Mouse (Mus musculus): ENCODE results near the gene Cacna1d. TPM values are rescaled to one million over a fixed set of nuclear protein-coding genes. Genes with fewer than 3 reads are reported as not detected.
A peak's percentile ranks its signal among the peaks of the same experiment; 100 is the strongest.

Cacna1d gene
- polyA plus RNA-seq, 1 experiment from 2014 or later = 0.38 TPM

DNA sequence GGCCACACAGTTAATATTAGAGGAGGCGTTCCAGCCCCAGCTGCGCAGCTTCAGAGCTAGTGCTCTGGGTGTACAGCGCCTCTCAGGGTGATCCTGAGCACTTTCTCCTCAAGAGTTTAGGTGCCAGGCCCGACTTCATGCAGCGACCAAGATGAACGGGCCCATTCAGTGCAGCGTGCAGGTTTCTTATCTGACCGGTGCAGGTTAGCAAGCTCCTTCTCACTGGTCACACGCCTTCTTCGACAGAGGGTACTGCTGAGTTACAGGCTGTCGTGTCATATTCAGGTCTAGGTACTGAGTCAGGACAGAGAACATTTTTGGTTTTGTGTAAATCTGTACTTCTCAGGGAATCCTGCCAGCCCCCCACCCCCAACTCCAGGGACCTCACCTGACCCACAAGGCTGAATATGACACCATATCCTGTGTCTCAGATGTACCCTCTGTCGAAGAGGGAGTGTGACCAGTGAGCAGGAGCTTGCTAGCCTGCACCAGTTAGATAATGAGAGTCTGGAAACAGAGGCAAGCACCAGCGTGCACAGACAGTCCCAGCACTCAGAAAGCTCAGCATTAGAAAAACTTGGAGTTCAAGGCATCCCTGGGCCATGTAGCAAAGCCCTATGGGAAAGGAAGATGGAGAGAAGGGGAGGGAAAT lies 249.0 kb downstream of the Cacna1d start:
- no peaks in the 10 kb centered on the region for H3K36me3 ChIP-seq
- no peaks in the 10 kb centered on the region for H3K27me3 ChIP-seq
- H3K4me3 ChIP-seq (replicated peaks) = 0 out of 2 replicates have a peak overlapping the region, but pooled peaks have one; percentile 3
- 31% methylated on average over 13 of the region's 13 CpGs for WGBS (ENCODE audit: insufficient replicate concordance)
- H3K4me1 ChIP-seq (replicated peaks) = peaks cover 48% of the 10 kb centered on the region
- H3K9ac ChIP-seq = peak overlapping the region; percentile 56
- H3K27ac ChIP-seq = peak overlapping the region; percentile 92
- no peaks in the 10 kb centered on the region for H3K9me3 ChIP-seq (replicated peaks)
- DNase-seq (peak; percentile 78), ATAC-seq (ENCODE audit: low read depth) (peak; percentile 97)
- H3K4me2 ChIP-seq = peak overlapping the region; percentile 54

DNA sequence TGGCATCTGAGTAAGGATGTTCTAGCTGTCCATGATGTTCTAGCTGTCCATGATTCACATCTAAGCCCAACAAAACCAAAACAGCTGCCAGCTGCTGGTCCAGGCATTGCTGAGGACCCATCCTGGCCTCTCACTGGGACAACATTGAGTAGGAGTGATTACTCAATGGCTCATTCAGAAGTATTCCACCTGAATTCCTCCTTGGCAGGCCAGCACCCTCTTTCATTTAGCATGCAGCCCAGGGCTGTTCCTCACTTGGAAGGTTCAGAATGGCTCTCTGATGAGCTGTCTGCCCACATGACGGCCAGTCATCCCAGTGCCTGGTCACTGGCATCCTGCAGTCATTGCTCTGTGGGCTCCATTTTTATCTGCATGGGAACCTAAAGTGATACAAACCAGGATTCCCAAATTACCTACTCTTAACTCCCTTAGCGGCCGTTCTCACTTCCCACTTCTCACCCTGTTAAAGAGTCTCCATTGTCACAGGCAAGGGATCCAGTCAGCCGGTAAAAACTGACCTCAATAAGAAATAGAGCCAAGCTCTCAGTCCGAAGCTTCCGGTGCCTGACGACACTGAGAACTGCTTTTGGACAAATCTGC lies 250.2 kb downstream of the Cacna1d start:
- DNase-seq (no peak), ATAC-seq (ENCODE audit: low read depth) (no peak)
- no peaks in the 10 kb centered on the region for H3K27me3 ChIP-seq
- peaks cover 48% of the 10 kb centered on the region for H3K4me1 ChIP-seq (replicated peaks)
- no peak overlapping the region for H3K4me3 ChIP-seq (replicated peaks)
- 83% methylated on average over 7 of the region's 7 CpGs for WGBS (ENCODE audit: insufficient replicate concordance)
- H3K9ac ChIP-seq = peak overlapping the region; percentile 14; the same call in 1 of the 2 replicates
- H3K9me3 ChIP-seq (replicated peaks) = no peaks in the 10 kb centered on the region
- H3K27ac ChIP-seq = peak overlapping the region; percentile 92
- no peak overlapping the region for H3K4me2 ChIP-seq
- no peaks in the 10 kb centered on the region for H3K36me3 ChIP-seq

DNA sequence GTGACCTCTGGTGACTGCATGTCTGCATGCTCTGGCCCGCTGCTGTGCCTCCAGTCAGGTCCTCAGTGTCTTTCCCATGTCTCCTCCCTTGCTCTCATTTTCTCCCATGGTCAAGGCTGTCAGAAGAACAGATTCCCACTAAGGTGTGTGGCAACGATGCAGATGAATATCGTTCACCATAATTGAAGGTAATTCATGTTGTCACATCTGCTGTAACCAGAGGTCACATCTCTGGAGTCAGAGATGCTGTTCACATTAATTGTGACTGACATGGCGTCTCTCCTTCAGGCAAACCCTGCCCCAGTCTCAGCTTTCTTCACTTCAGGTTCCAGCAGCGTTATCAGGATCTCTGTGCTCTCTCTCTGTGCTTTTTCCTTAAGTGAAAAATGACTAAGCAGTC lies 252.4 kb downstream of the Cacna1d start:
- Histone ChIP-seq H3K9ac (no peak overlapping the region), H3K36me3 (no peaks in the 10 kb centered on the region), H3K9me3 (replicated peaks) (no peaks in the 10 kb centered on the region), H3K4me1 (replicated peaks) (peaks cover 32% of the 10 kb centered on the region), H3K27ac (no peak overlapping the region), H3K4me2 (no peak overlapping the region), H3K27me3 (no peaks in the 10 kb centered on the region), H3K4me3 (replicated peaks) (no peak overlapping the region)
- ATAC-seq (ENCODE audit: low read depth) (no peak), DNase-seq (no peak)
- WGBS (ENCODE audit: insufficient replicate concordance) = 71% methylated on average over 5 of the region's 5 CpGs

DNA sequence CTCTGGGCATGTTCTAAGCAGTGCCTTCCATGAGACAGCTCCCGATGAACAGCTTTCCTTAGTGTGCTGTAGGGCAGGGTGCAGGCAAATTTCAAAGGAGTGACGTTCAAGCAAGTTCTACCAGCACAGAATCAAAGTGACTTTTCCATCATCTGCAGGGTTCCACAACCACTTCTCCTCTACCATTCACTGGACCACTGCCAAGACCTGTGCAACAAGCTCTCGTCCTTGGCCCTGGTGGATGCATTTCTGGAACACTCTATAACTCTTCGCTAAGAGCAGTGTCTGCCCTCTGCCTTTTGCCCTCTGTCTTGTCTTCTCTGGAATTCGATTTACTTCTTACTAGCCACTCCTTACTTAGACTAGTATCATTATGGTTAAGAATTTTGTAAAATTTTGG lies 266.1 kb downstream of the Cacna1d start:
- 60% methylated on average over 5 of the region's 5 CpGs for WGBS (ENCODE audit: insufficient replicate concordance)
- H3K4me2 ChIP-seq = no peak overlapping the region

DNA sequence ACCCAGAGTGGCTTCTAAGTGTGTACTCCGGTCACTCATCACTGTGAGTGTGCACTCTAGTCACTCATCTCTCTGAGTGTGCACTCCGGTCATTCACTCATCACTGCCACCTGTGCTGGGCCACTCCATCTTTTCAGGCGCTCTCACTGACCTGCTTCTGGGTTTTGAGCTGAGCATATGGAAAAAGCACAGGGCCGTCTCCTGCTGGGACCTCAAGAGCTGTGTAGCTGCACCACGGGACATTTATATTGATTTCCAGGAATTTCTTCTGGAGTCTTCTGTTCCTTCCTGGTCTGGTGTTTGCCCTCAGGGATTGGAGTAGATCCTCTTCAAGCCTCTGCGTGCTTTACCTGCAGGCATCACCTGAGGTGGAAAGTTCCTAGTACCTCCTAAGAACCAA lies 269.2 kb downstream of the Cacna1d start:
- no peak overlapping the region for H3K27ac ChIP-seq
- H3K27me3 ChIP-seq = no peaks in the 10 kb centered on the region
- no peaks in the 10 kb centered on the region for H3K36me3 ChIP-seq
- no peaks in the 10 kb centered on the region for H3K9me3 ChIP-seq (replicated peaks)
- no peak overlapping the region for H3K9ac ChIP-seq
- DNase-seq (no peak), ATAC-seq (ENCODE audit: low read depth) (no peak)
- WGBS (ENCODE audit: insufficient replicate concordance) = 64% methylated on average over 6 of the region's 6 CpGs
- H3K4me1 ChIP-seq (replicated peaks) = no peaks in the 10 kb centered on the region
- no peak overlapping the region for H3K4me3 ChIP-seq (replicated peaks)
- no peak overlapping the region for H3K4me2 ChIP-seq

More for the DNA sequence above, 266.1 kb downstream of the Cacna1d start:
- ATAC-seq (ENCODE audit: low read depth) = no peak
- no peak overlapping the region for H3K9ac ChIP-seq
- H3K27me3 ChIP-seq = no peaks in the 10 kb centered on the region
- no peak overlapping the region for H3K27ac ChIP-seq
- no peak overlapping the region for H3K4me3 ChIP-seq (replicated peaks)
- no peaks in the 10 kb centered on the region for H3K4me1 ChIP-seq (replicated peaks)
- H3K9me3 ChIP-seq (replicated peaks) = no peaks in the 10 kb centered on the region
- no peaks in the 10 kb centered on the region for H3K36me3 ChIP-seq
- DNase-seq = no peak

DNA sequence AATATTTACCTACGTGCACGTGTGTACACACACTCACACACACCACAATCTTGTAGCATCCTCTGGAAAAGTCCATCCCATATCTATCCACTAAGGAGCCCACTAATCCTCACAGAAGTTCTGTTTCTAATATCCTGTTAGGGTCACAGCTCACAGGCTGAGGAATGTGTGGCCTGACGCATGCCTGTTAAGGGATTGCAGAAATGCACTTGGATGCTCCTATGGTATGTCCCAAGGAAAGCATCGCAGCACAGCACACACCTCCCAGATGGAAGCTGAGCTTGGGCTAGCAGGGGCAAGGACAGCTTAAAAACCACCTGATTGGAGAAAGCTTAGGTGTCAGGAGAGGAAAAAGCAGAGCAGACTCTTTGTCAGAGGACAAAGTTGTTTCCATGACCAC lies 271.4 kb downstream of the Cacna1d start:
- H3K9me3 ChIP-seq (replicated peaks) = no peaks in the 10 kb centered on the region
- no peak overlapping the region for H3K4me2 ChIP-seq
- no peak overlapping the region for H3K9ac ChIP-seq
- no peak overlapping the region for H3K27ac ChIP-seq
- H3K36me3 ChIP-seq = no peaks in the 10 kb centered on the region
- no peak for ATAC-seq (ENCODE audit: low read depth)
- no peaks in the 10 kb centered on the region for H3K27me3 ChIP-seq
- no peak overlapping the region for H3K4me3 ChIP-seq (replicated peaks)
- no peak for DNase-seq
- H3K4me1 ChIP-seq (replicated peaks) = no peaks in the 10 kb centered on the region
- WGBS (ENCODE audit: insufficient replicate concordance) = 75% methylated on average over 4 of the region's 4 CpGs

DNA sequence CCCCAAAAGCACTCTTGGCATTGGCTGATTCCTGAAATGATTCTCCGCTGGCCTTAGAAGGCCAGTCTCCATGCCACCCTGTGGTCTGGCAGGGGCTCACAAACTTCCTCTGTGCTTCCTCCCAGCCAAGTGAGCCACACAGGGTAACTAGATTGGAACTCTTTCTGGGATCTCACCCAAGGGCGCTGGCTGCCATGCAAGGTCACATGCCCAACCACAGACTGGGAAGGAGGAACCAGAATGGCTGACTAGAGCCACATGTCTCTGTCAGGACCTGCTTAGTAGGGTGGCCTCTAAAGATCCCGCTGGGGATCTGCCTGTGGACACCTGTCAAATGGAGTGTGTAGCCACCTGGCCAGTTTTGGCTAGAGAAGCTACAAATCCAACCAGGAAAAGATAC lies 273.1 kb downstream of the Cacna1d start:
- no peaks in the 10 kb centered on the region for H3K36me3 ChIP-seq
- H3K4me3 ChIP-seq (replicated peaks) = no peak overlapping the region
- H3K4me1 ChIP-seq (replicated peaks) = no peaks in the 10 kb centered on the region
- ATAC-seq (ENCODE audit: low read depth) (no peak), DNase-seq (no peak)
- no peak overlapping the region for H3K4me2 ChIP-seq
- H3K9me3 ChIP-seq (replicated peaks) = no peaks in the 10 kb centered on the region
- H3K27me3 ChIP-seq = no peaks in the 10 kb centered on the region
- WGBS (ENCODE audit: insufficient replicate concordance) = 58% methylated on average over 3 of the region's 3 CpGs
- H3K9ac ChIP-seq = no peak overlapping the region
- H3K27ac ChIP-seq = no peak overlapping the region

DNA sequence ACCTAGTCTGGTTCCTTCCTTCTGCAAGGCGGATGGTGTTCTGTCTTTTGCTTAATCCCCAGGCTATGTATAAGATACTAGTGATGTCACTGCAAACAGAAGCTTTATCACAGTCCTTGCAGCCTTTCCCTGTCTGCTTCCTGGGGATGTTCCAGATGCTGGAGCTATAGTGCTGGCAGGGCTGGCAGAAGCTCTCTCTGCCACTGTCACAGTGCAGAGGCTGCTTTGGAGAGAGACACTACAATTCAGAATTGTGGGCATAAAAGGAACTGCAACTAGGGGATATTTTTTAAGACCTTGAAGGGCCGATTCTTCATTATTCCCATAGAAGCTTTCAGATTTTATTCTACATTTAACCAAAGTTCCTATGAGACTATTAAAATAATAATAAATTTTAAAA lies 274.1 kb downstream of the Cacna1d start:
- H3K27me3 ChIP-seq = no peaks in the 10 kb centered on the region
- no peak overlapping the region for H3K27ac ChIP-seq
- no peaks in the 10 kb centered on the region for H3K9me3 ChIP-seq (replicated peaks)
- no peak overlapping the region for H3K4me2 ChIP-seq
- no peak for ATAC-seq (ENCODE audit: low read depth)
- no peaks in the 10 kb centered on the region for H3K36me3 ChIP-seq
- DNase-seq = no peak
- no peak overlapping the region for H3K9ac ChIP-seq
- WGBS (ENCODE audit: insufficient replicate concordance) = 72% methylated on average over 2 of the region's 2 CpGs
- no peak overlapping the region for H3K4me3 ChIP-seq (replicated peaks)
- no peaks in the 10 kb centered on the region for H3K4me1 ChIP-seq (replicated peaks)

DNA sequence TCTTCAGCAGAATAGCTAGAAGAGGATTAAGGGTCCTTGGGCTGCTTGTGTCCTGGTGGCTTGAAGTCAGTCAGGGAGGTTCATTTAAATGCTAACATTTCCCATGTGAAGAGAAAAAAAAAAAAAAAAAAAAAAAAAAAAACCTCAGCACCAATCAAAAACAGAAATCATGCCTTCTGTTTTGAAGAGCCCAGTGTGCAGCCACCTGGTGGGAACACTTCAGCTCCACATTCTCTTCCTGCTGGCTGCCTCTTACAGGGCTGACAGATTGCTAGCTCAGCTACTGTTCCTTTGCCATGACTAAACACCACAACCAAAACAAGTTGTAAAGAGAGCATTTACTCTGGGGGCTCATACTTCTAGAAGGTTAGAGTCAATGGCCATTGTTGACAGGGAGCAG lies 283.1 kb downstream of the Cacna1d start:
- no peak for DNase-seq
- no peak overlapping the region for H3K4me3 ChIP-seq (replicated peaks)

DNA sequence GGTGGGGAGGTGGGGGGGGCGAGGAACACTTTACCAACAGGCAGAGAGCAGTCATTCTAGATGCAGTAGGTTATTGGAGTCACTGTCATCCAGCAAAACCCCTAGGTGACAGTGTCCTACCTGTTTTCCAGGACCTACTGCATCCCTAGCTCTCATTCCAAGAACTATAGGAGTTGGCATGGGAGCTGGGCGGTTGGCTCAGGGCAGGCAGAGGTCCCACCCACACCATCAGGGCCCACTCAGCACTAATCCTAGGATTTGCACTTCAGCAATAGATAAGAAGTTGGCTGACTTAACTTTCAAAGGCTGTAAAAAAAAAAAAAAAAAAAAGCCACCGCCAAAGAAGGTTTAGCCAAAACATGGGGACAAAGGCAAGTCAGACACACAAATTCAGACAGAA lies 285.4 kb downstream of the Cacna1d start:
- Histone ChIP-seq H3K27me3 (no peaks in the 10 kb centered on the region), H3K9ac (no peak overlapping the region), H3K4me2 (no peak overlapping the region), H3K4me3 (replicated peaks) (no peak overlapping the region), H3K4me1 (replicated peaks) (no peaks in the 10 kb centered on the region), H3K27ac (no peak overlapping the region), H3K36me3 (no peaks in the 10 kb centered on the region), H3K9me3 (replicated peaks) (no peaks in the 10 kb centered on the region)
- DNase-seq (no peak), ATAC-seq (ENCODE audit: low read depth) (no peak)
- 53% methylated on average over 2 of the region's 3 CpGs for WGBS (ENCODE audit: insufficient replicate concordance)

More for the DNA sequence above, 283.1 kb downstream of the Cacna1d start:
- Histone ChIP-seq H3K4me1 (replicated peaks) (no peaks in the 10 kb centered on the region), H3K9me3 (replicated peaks) (no peaks in the 10 kb centered on the region), H3K36me3 (no peaks in the 10 kb centered on the region), H3K4me2 (no peak overlapping the region), H3K27me3 (no peaks in the 10 kb centered on the region), H3K9ac (no peak overlapping the region), H3K27ac (no peak overlapping the region)
- ATAC-seq (ENCODE audit: low read depth) = no peak

DNA sequence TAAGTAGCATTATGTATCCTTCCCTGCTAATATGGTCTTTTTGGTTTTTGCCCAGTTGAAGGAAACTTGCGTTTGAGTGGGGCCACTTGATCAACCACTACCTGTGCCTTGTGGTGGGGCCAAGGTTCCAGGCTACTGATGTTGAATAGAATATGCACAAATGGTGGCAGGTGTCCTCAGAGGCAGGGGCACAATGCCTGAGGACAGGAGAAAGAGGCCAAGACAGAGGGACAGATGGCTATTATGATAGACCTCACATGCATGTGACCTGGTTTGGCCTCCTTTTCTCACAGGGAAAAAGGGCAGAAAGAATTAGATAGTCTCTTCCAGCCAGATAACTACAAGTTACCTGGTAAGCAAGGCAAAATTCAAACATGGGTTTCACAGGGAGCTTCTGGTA lies 286.7 kb downstream of the Cacna1d start:
- no peak overlapping the region for H3K4me2 ChIP-seq
- DNase-seq (no peak), ATAC-seq (ENCODE audit: low read depth) (no peak)
- no peaks in the 10 kb centered on the region for H3K27me3 ChIP-seq
- no peak overlapping the region for H3K9ac ChIP-seq
- no peaks in the 10 kb centered on the region for H3K36me3 ChIP-seq
- no peaks in the 10 kb centered on the region for H3K9me3 ChIP-seq (replicated peaks)
- no peak overlapping the region for H3K4me3 ChIP-seq (replicated peaks)
- no peak overlapping the region for H3K27ac ChIP-seq
- 82% methylated on average over 1 of the region's 1 CpGs for WGBS (ENCODE audit: insufficient replicate concordance)
- no peaks in the 10 kb centered on the region for H3K4me1 ChIP-seq (replicated peaks)

DNA sequence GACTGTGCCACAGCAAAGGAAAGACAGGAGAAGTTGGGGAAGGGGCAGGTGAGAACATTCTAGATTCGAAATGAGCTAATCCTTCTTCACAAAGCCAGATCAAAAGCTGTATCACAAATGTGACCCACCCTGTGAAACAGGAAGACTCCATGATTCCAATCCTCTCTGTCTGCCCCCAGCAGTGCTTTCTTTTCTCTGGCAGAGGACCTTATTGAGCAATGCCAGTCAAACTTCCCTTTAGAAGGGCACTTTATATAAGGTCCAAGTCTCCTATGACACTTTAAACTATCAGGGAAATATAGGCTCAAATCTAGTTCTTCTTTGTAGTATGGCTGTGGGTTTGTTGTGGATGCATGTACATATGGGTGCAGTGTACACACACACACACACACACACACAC lies 290.9 kb downstream of the Cacna1d start:
- ATAC-seq (ENCODE audit: low read depth) (no peak), DNase-seq (no peak)
- 44% methylated on average over 1 of the region's 1 CpGs for WGBS (ENCODE audit: insufficient replicate concordance)
- H3K27ac ChIP-seq = no peak overlapping the region
- H3K27me3 ChIP-seq = no peaks in the 10 kb centered on the region
- H3K4me1 ChIP-seq (replicated peaks) = no peaks in the 10 kb centered on the region
- H3K9me3 ChIP-seq (replicated peaks) = no peaks in the 10 kb centered on the region
- H3K4me3 ChIP-seq (replicated peaks) = no peak overlapping the region
- no peaks in the 10 kb centered on the region for H3K36me3 ChIP-seq
- no peak overlapping the region for H3K4me2 ChIP-seq
- no peak overlapping the region for H3K9ac ChIP-seq

All from liver, embryonic 13.5 days (tissue).